Mouse (Mus musculus): ENCODE data around the gene Gm10553. TPM values are rescaled to one million over a fixed set of nuclear protein-coding genes. Genes with fewer than 3 reads are reported as not detected.
"Not testable (repeated sequence)": the region's sequence is repeated elsewhere in the genome, so short reads cannot be mapped to it uniquely, and the experiment has no call there.

Gene Gm10553
- not detected in 2 replicates for polyA plus RNA-seq (2014; fragmentation: Nextera tagmentation; extraction: Ambion mirVana)

- not testable (repeated sequence) for H3K27ac ChIP-seq (ENCODE audit: low read depth, low read length); H3K9me3 ChIP-seq (replicated peaks; ENCODE audit: control insufficient read depth, low read length); ATAC-seq; H3K4me1 ChIP-seq (ENCODE audit: control insufficient read depth, insufficient read depth, low read length); H3K27me3 ChIP-seq (replicated peaks; ENCODE audit: control insufficient read depth, insufficient read depth, low read length); H3K4me2 ChIP-seq (ENCODE audit: low read length); H3K9ac ChIP-seq (ENCODE audit: low read length); DNase-seq (ENCODE audit: low spot score); H3K4me3 ChIP-seq (ENCODE audit: low read depth, low read length); H3K36me3 ChIP-seq (ENCODE audit: control insufficient read depth, insufficient read depth, low read length)
- 71% methylated on average over 1 of the region's 1 CpGs for WGBS
These were observed at the start of gene Gm10553 for GRCm38 (mm10) chr1:85099864-85100263. TSS of gene Gm10553 (plus strand) at chr1:85100164.

GRCm38 (mm10) chr1:85071690-85072089 is 28.3 kb upstream of the Gm10553 start:
- not testable (repeated sequence) for H3K36me3 ChIP-seq (ENCODE audit: control insufficient read depth, insufficient read depth, low read length); H3K9ac ChIP-seq (ENCODE audit: low read length); H3K27ac ChIP-seq (ENCODE audit: low read depth, low read length); ATAC-seq; H3K4me2 ChIP-seq (ENCODE audit: low read length); H3K4me3 ChIP-seq (ENCODE audit: low read depth, low read length); H3K4me1 ChIP-seq (ENCODE audit: control insufficient read depth, insufficient read depth, low read length); H3K9me3 ChIP-seq (replicated peaks; ENCODE audit: control insufficient read depth, low read length); H3K27me3 ChIP-seq (replicated peaks; ENCODE audit: control insufficient read depth, insufficient read depth, low read length); DNase-seq (ENCODE audit: low spot score)
- 66% methylated on average over 3 of the region's 3 CpGs for WGBS

- ATAC-seq; H3K36me3 ChIP-seq (ENCODE audit: control insufficient read depth, insufficient read depth, low read length); H3K9me3 ChIP-seq (replicated peaks; ENCODE audit: control insufficient read depth, low read length); H3K4me1 ChIP-seq (ENCODE audit: control insufficient read depth, insufficient read depth, low read length); H3K9ac ChIP-seq (ENCODE audit: low read length); H3K4me2 ChIP-seq (ENCODE audit: low read length); H3K27ac ChIP-seq (ENCODE audit: low read depth, low read length); H3K4me3 ChIP-seq (ENCODE audit: low read depth, low read length); H3K27me3 ChIP-seq (replicated peaks; ENCODE audit: control insufficient read depth, insufficient read depth, low read length); DNase-seq (ENCODE audit: low spot score): not testable (repeated sequence)
- WGBS = 75% methylated on average over 3 of the region's 3 CpGs
These were observed 26.9 kb upstream of the Gm10553 start for GRCm38 (mm10) chr1:85073099-85073498.

- not testable (repeated sequence) for H3K4me1 ChIP-seq (ENCODE audit: control insufficient read depth, insufficient read depth, low read length); H3K27ac ChIP-seq (ENCODE audit: low read depth, low read length); ATAC-seq; H3K4me2 ChIP-seq (ENCODE audit: low read length); H3K4me3 ChIP-seq (ENCODE audit: low read depth, low read length); H3K27me3 ChIP-seq (replicated peaks; ENCODE audit: control insufficient read depth, insufficient read depth, low read length); H3K36me3 ChIP-seq (ENCODE audit: control insufficient read depth, insufficient read depth, low read length); H3K9me3 ChIP-seq (replicated peaks; ENCODE audit: control insufficient read depth, low read length); H3K9ac ChIP-seq (ENCODE audit: low read length); DNase-seq (ENCODE audit: low spot score)
- WGBS = 56% methylated on average over 3 of the region's 3 CpGs
These were observed 15.2 kb upstream of the Gm10553 start for GRCm38 (mm10) chr1:85084803-85085202.

- not testable (repeated sequence) for H3K4me2 ChIP-seq (ENCODE audit: low read length); H3K27ac ChIP-seq (ENCODE audit: low read depth, low read length); H3K4me1 ChIP-seq (ENCODE audit: control insufficient read depth, insufficient read depth, low read length); DNase-seq (ENCODE audit: low spot score); H3K27me3 ChIP-seq (replicated peaks; ENCODE audit: control insufficient read depth, insufficient read depth, low read length); H3K36me3 ChIP-seq (ENCODE audit: control insufficient read depth, insufficient read depth, low read length); H3K9ac ChIP-seq (ENCODE audit: low read length); H3K4me3 ChIP-seq (ENCODE audit: low read depth, low read length); H3K9me3 ChIP-seq (replicated peaks; ENCODE audit: control insufficient read depth, low read length); ATAC-seq
- 75% methylated on average over 1 of the region's 1 CpGs for WGBS
These were observed 13.8 kb upstream of the Gm10553 start for GRCm38 (mm10) chr1:85086211-85086610.

- H3K9ac ChIP-seq (ENCODE audit: low read length); H3K4me3 ChIP-seq (ENCODE audit: low read depth, low read length); H3K4me2 ChIP-seq (ENCODE audit: low read length); H3K9me3 ChIP-seq (replicated peaks; ENCODE audit: control insufficient read depth, low read length); DNase-seq (ENCODE audit: low spot score); H3K27me3 ChIP-seq (replicated peaks; ENCODE audit: control insufficient read depth, insufficient read depth, low read length); H3K27ac ChIP-seq (ENCODE audit: low read depth, low read length); H3K4me1 ChIP-seq (ENCODE audit: control insufficient read depth, insufficient read depth, low read length); H3K36me3 ChIP-seq (ENCODE audit: control insufficient read depth, insufficient read depth, low read length); ATAC-seq: not testable (repeated sequence)
- WGBS = 44% methylated on average over 1 of the region's 3 CpGs
These were observed 7.8 kb upstream of the Gm10553 start for GRCm38 (mm10) chr1:85092169-85092568.

GRCm38 (mm10) chr1:85093011-85093572 is 6.9 kb upstream of the Gm10553 start:
- not testable (repeated sequence) for H3K9me3 ChIP-seq (replicated peaks; ENCODE audit: control insufficient read depth, low read length); DNase-seq (ENCODE audit: low spot score); H3K4me2 ChIP-seq (ENCODE audit: low read length); H3K9ac ChIP-seq (ENCODE audit: low read length); ATAC-seq; H3K4me3 ChIP-seq (ENCODE audit: low read depth, low read length); H3K36me3 ChIP-seq (ENCODE audit: control insufficient read depth, insufficient read depth, low read length); H3K27ac ChIP-seq (ENCODE audit: low read depth, low read length); H3K27me3 ChIP-seq (replicated peaks; ENCODE audit: control insufficient read depth, insufficient read depth, low read length); H3K4me1 ChIP-seq (ENCODE audit: control insufficient read depth, insufficient read depth, low read length)
- 80% methylated on average over 6 of the region's 7 CpGs for WGBS

- not testable (repeated sequence) for H3K4me3 ChIP-seq (ENCODE audit: low read depth, low read length); ATAC-seq; H3K27ac ChIP-seq (ENCODE audit: low read depth, low read length); H3K4me2 ChIP-seq (ENCODE audit: low read length); H3K9ac ChIP-seq (ENCODE audit: low read length); H3K27me3 ChIP-seq (replicated peaks; ENCODE audit: control insufficient read depth, insufficient read depth, low read length); H3K9me3 ChIP-seq (replicated peaks; ENCODE audit: control insufficient read depth, low read length); H3K36me3 ChIP-seq (ENCODE audit: control insufficient read depth, insufficient read depth, low read length); DNase-seq (ENCODE audit: low spot score); H3K4me1 ChIP-seq (ENCODE audit: control insufficient read depth, insufficient read depth, low read length)
- 84% methylated on average over 5 of the region's 7 CpGs for WGBS
These were observed 883 bp upstream of the Gm10553 start for GRCm38 (mm10) chr1:85099081-85099480.

GRCm38 (mm10) chr1:85101754-85102153 is 1.8 kb downstream of the Gm10553 start:
- not testable (repeated sequence) for DNase-seq (ENCODE audit: low spot score); H3K4me3 ChIP-seq (ENCODE audit: low read depth, low read length); H3K36me3 ChIP-seq (ENCODE audit: control insufficient read depth, insufficient read depth, low read length); H3K27ac ChIP-seq (ENCODE audit: low read depth, low read length); H3K9me3 ChIP-seq (replicated peaks; ENCODE audit: control insufficient read depth, low read length); H3K9ac ChIP-seq (ENCODE audit: low read length); H3K4me1 ChIP-seq (ENCODE audit: control insufficient read depth, insufficient read depth, low read length); ATAC-seq; H3K4me2 ChIP-seq (ENCODE audit: low read length); H3K27me3 ChIP-seq (replicated peaks; ENCODE audit: control insufficient read depth, insufficient read depth, low read length)
- WGBS = 86% methylated on average over 4 of the region's 4 CpGs
